Mouse (Mus musculus): ENCODE results near the gene Tbx5.

The Tbx5 gene

DNA sequence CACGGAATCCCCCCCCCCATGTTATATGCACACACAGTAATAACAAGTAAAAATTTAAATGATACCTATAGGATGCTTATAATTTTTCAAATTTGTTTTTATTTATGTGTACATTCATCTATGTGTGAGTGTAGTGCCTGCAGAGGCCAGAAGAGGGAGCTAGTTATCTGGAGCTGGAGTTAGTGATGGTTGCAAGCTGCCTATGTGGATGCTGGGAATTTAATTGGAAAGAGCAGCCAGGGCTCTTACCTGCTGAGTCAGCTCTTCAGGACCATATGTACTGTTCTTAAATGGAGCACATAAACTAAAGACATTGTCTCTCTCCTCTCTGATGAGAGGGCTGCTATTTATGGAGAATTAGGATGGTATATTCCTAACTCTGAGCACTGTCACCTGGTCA lies 17.2 kb upstream of the Tbx5 start:
- DNase-seq = no peak

GRCm38 (mm10) chr5:119820452-119820851 lies 12.0 kb upstream of the Tbx5 start:
- DNase-seq = no peak

GRCm38 (mm10) chr5:119821506-119821905 lies 11.0 kb upstream of the Tbx5 start:
- no peak for DNase-seq

DNA sequence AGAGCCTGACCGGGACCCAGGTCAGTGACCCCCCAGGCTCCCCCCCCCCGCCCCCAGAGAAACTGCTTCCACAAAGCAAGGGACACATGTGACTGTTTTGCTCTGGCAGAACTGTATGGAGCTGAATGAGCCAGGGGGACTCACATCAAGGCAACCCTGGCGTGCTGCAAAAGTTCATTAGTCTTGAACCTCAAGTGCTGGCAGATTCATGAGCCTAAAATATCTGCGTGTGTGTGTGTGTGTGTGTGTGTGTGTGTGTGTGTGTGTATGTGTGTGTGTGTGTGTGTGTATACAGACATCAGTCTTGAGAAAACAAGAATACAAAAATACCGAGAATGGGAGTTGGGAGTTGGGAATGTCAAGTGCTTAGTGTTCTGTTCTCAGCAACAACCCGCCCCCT lies 5.1 kb upstream of the Tbx5 start:
- DNase-seq = no peak

GRCm38 (mm10) chr5:119830611-119831010 lies 1.9 kb upstream of the Tbx5 start:
- DNase-seq = no peak

GRCm38 (mm10) chr5:119831201-119831771 lies 1.2 kb upstream of the Tbx5 start:
- no peak for DNase-seq

GRCm38 (mm10) chr5:119831791-119832478 lies 533 bp upstream of the Tbx5 start:
- DNase-seq = no peak

DNA sequence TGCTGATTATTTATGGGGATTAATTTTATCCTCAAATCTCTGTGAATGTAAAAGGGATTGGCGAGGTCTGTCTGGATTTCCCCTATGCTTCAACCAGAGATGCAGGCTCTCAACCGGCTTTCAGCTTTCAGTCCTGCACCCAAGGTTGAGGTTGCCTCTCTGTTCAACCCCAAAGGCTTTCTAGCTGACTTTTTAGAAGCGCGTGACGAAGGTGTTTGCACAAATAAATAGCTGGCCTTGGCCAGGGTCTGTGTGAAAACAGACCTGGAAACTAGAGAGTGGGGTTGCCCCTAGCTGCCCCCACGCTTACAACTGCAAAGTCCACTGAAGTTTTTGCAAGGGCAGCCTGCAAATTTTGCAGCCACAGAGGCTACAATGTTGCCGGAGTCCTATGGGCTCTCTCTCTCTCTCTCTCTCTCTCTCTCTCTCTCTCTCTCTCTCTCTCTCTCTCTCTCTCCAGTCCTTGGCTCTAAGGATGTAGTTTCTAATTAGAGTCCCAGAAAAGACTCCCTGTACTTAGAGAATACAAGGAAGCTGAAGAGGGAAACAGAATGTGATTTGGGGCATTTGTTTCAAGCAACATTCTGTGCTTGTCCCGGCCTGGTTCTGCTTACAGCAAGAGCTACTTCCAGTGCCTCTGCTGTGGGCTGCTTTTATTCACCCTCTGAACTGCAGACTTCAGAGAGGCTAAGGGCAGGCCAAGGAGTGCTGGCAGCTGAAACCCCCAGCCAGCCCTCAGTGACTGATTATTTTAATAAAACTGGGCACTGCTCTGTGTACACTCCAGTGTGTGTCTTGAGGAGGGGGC lies 959 bp downstream of the Tbx5 start:
- DNase-seq = no peak

GRCm38 (mm10) chr5:119834031-119834403 lies 1.5 kb downstream of the Tbx5 start:
- no peak for DNase-seq

DNA sequence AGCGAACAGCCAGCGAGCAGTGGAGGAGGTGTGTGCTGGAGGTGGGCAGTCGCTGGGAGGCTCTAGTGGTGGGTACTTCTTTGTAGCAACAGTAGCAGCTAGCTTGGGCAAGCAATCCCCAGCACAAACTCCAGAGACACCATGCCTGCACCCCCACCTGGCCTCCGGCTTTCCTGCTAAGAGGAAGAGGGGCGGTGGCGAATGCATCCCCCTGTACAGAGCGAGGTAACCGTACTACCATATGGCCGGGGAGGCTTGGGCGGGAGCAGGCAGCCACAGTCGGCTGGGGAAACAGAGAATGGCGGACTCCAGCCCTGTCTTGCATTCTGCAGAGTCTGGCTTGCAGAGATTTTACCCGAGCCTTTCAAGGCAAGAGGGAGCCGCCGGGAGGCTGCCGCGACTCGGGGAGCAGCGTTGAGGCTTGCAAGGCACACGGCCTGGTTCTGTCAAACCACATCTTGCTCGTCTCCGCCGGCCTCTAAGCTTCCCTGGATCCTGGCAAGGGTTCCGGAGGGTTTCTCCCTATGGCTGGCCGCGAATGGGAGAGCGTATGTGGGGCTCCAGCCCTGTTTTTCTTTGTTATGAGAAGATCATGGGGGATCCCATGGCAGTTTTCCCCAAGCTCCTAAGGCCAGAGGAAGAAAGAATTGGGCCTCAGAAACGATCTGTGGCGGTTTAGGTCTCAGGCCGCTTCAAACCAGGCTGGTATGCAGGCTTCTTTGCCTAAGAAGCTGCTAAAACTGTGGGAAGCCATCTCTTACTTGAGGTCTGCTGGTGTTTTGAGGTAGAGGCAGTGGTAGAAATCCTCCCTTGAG lies 2.8 kb downstream of the Tbx5 start:
- peak; percentile 7 for DNase-seq

DNA sequence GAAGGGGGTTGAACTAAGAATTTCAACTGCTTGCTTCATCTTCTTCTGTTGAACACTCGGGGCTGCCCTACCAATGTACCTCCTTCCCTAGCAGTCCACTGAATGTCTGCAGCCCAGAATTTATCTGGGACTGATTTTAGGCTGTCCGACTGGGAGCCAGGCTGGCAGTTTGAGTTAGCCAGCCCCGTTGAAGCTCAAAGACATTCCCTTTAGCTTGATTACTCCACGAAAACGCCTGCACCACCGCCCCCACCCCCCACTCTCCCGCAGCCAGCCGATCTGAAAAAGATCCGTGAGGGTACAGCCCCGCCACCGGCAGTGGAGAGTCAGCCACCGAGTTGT lies 3.4 kb downstream of the Tbx5 start:
- no peak for DNase-seq

- DNase-seq = no peak
Measured at GRCm38 (mm10) chr5:119836618-119837305, 4.3 kb downstream of the Tbx5 start.

DNA sequence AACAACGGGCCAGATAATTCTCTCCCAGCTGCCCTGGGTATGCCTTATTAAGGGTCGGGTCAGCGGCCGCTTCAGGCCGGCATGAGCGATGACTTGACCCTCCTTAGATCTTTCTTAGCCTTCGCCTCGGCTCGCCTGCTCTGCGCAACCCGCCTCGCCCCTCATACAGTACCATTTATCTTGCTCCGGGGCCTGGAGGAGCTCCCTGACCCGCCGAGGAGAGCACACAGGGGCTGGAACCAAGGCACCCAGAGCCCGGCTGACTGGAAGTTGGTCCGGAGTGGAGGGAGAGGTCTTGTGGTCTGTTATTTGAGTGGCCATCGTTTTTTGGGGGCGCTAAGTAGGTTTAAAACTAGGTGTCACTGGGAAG lies 4.8 kb downstream of the Tbx5 start:
- DNase-seq = no peak

DNA sequence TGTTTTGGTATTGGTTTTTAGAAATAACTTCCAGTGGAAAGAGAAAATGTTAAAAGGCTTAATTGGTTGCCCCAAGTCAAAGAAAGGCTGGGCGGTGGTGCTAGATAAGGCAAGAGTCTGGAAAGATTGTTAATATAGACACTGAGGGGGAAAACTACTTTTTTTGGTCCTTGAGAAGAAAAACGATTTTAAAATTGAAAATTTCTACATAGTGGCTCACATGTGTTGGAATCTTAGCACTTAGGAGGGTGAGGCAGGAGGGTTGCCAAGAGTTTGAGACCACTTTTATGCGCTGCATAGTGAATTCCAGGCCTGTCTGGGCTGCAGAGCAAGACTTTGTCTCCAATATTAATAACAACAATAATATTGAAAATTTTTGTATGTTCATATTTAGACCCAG lies 5.4 kb downstream of the Tbx5 start:
- no peak for DNase-seq

- no peak for DNase-seq
Measured at GRCm38 (mm10) chr5:119838441-119838840, 6.0 kb downstream of the Tbx5 start.

DNA sequence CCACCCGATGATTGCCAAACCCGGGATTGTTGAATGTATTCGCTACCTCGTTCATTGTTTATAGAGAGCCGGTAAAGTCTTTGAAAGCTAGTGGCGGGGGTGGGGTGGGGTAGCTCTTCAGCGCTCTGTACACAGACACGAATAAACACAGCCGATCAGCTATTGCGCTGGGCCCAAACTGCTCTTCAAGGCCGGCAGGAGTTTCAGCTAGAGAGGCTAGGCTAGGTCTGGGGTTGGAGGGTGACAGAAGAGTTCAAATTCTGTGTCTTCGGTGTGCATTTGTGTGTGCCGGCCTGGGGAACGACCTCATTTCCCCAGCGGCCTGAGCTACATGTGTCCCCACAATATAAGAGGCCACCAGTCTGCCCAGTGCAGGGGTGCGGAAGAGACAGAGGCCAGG lies 6.7 kb downstream of the Tbx5 start:
- no peak for DNase-seq

- DNase-seq = no peak
Measured at GRCm38 (mm10) chr5:119839616-119840368, 7.3 kb downstream of the Tbx5 start.

DNA sequence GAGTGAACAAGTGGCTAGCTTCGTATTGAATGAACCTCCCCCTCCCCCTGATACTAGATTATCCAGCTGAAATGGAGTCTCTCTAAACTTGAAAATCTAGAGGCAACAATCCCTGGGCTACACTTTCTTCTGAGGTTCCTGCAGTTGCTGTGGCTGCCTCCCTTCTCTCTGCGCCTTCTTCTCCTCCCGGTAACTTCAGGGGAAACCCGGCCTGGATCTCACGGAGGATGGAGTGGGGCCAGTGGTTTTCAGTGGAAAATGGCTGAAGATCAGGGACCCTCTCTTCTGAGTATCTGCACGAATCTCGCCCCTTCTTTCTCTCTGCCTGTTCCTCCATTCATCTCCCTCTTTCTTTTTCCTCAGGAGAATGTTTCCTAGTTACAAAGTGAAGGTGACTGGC lies 7.9 kb downstream of the Tbx5 start:
- DNase-seq = no peak

GRCm38 (mm10) chr5:119841634-119842420 lies 9.4 kb downstream of the Tbx5 start:
- peak; percentile 11 for DNase-seq

GRCm38 (mm10) chr5:119842701-119843393 lies 10.4 kb downstream of the Tbx5 start:
- DNase-seq = no peak

DNA sequence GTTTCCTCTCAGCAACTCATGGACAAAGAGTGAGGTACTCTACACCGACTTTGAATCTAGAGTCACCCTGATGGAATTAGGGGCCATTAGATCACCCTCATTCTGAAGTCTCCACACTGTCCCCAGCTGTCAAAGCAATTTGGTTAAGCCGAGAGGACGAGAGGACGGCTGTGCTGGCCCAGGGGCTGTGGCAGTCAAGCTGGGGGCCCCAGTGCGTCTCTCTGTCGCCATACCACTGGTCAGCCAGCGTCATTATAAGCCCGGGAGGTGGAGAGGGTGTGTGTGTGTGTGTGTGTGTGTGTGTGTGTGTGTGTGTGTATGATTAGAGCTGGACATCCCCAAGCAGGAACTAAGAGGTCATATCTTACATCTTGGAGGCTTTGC lies 10.9 kb downstream of the Tbx5 start:
- no peak for DNase-seq

All from thymus, postnatal 4 days (tissue).